Mouse (Mus musculus) bone marrow, adult 2 months (tissue): Measurements from ENCODE around the gene Erp44. TPM values are rescaled to one million over a fixed set of nuclear protein-coding genes. Genes with fewer than 3 reads are reported as not detected.

ENCODE experiments used
- H3K27ac ChIP-seq: fragments of 200-500 bp; 2 replicates; pipeline ENCODE4 v1.5.1; 2012; ENCODE audit warnings: low read depth, mild to moderate bottlenecking, control low read depth, inconsistent platforms, low read length; ENCODE audit not compliant: control insufficient read depth, poor library complexity, insufficient read depth
- H3K4me1 ChIP-seq: fragments of 200-500 bp; 2 replicates; pipeline ENCODE4 v1.6.1; 2011; ENCODE audit warnings: low read length; ENCODE audit not compliant: control insufficient read depth, insufficient read depth
- H3K4me3 ChIP-seq: fragments of 200-500 bp; replicated peaks from 2 replicates; pipeline ENCODE3; 2011; ENCODE audit warnings: mild to moderate bottlenecking, low read depth, low read length, control low read depth; ENCODE audit not compliant: control insufficient read depth
- CTCF ChIP-seq: fragments of 200-500 bp; IDR thresholded peaks from 2 replicates; pipeline ENCODE4 v1.5.1; 2011; ENCODE audit warnings: low read length, control low read depth; ENCODE audit not compliant: control insufficient read depth, insufficient read depth
- POLR2A ChIP-seq: fragments of 200-500 bp; IDR thresholded peaks from 2 replicates; pipeline ENCODE4 v1.6.1; 2011; ENCODE audit warnings: low read depth, mild to moderate bottlenecking, control low read depth, low read length, borderline replicate concordance; ENCODE audit not compliant: control insufficient read depth
- WGBS: fragments of 180-500 bp; shearing (Covaris S2); methylation state at CpG from one replicate; pipeline ENCODE4 v1.1.7; 2018; 5-methylcytosine and 5-hydroxymethylcytosine counted together
- polyA plus RNA-seq: library from polyadenylated mRNA; stranded (reverse); fragments of >200 nt; gene quantifications from 2 replicates; pipeline ENCODE4 v1.2.4, GENCODE M21; 2011; ENCODE audit warnings: low replicate concordance; ENCODE audit not compliant: missing spikeins, insufficient read depth, insufficient read length

Gene Erp44
- polyA plus RNA-seq, 1 experiment, result 48.0 TPM

GRCm38 (mm10) chr4:48225173-48225572, 54.2 kb downstream of the Erp44 start:
- no peak overlapping the region for H3K27ac ChIP-seq
- no peak overlapping the region for H3K4me3 ChIP-seq
- 63% methylated on average over 2 of the region's 2 CpGs for WGBS
- TF ChIP-seq POLR2A (no peak), CTCF (peak; percentile 82)
- no peaks in the 10 kb centered on the region for H3K4me1 ChIP-seq

- Histone ChIP-seq H3K4me3 (no peak overlapping the region), H3K27ac (no peak overlapping the region), H3K4me1 (no peaks in the 10 kb centered on the region)
- 73% methylated on average over 4 of the region's 4 CpGs for WGBS
- TF ChIP-seq POLR2A (no peak), CTCF (no peak)
Measured at GRCm38 (mm10) chr4:48203564-48203963, 75.8 kb downstream of the Erp44 start.

GRCm38 (mm10) chr4:48198447-48198846, 80.9 kb downstream of the Erp44 start:
- no peak for TF ChIP-seq POLR2A
- TF ChIP-seq CTCF, result no peak
- WGBS, result 79% methylated on average over 8 of the region's 8 CpGs
- Histone ChIP-seq H3K4me1 (no peaks in the 10 kb centered on the region), H3K4me3 (no peak overlapping the region), H3K27ac (no peak overlapping the region)

GRCm38 (mm10) chr4:48197925-48198324, 81.4 kb downstream of the Erp44 start:
- WGBS, result 89% methylated on average over 3 of the region's 3 CpGs
- no peaks in the 10 kb centered on the region for H3K4me1 ChIP-seq
- no peak overlapping the region for H3K27ac ChIP-seq
- TF ChIP-seq CTCF (no peak), POLR2A (no peak)
- H3K4me3 ChIP-seq, result no peak overlapping the region

GRCm38 (mm10) chr4:48182115-48182806, 97.1 kb downstream of the Erp44 start:
- WGBS, result 78% methylated on average over 8 of the region's 8 CpGs
- Histone ChIP-seq H3K27ac (no peak overlapping the region), H3K4me3 (no peak overlapping the region), H3K4me1 (no peaks in the 10 kb centered on the region; the same call in 1 of the 2 replicates)
- TF ChIP-seq POLR2A (no peak), CTCF (no peak)

GRCm38 (mm10) chr4:48181366-48181765, 98.0 kb downstream of the Erp44 start:
- TF ChIP-seq POLR2A, result no peak
- TF ChIP-seq CTCF, result no peak
- Histone ChIP-seq H3K4me1 (no peaks in the 10 kb centered on the region; the same call in 1 of the 2 replicates), H3K4me3 (no peak overlapping the region), H3K27ac (no peak overlapping the region)
- 81% methylated on average over 6 of the region's 6 CpGs for WGBS

- H3K27ac ChIP-seq, result no peak overlapping the region
- H3K4me1 ChIP-seq, result no peaks in the 10 kb centered on the region; the same call in 1 of the 2 replicates
- 88% methylated on average over 2 of the region's 2 CpGs for WGBS
- no peak for TF ChIP-seq POLR2A
- no peak for TF ChIP-seq CTCF
- H3K4me3 ChIP-seq, result no peak overlapping the region
Measured at GRCm38 (mm10) chr4:48180922-48181321, 98.4 kb downstream of the Erp44 start.

GRCm38 (mm10) chr4:48175666-48176065, 103.7 kb downstream of the Erp44 start:
- no peak for TF ChIP-seq POLR2A
- no peak for TF ChIP-seq CTCF
- Histone ChIP-seq H3K4me1 (no peaks in the 10 kb centered on the region), H3K4me3 (no peak overlapping the region), H3K27ac (no peak overlapping the region)
- 91% methylated on average over 3 of the region's 3 CpGs for WGBS
